Mouse (Mus musculus) thymus, adult 2 months (tissue): ENCODE measurements around the gene Kmt2a. TPM values are rescaled to one million over a fixed set of nuclear protein-coding genes. Genes with fewer than 3 reads are reported as not detected.
A peak's percentile ranks its signal among the peaks of the same experiment; 100 is the strongest.

Source experiments
- DNase-seq: peaks from one replicate; pipeline ENCODE4 v3.0.0; 2021
- H3K27ac ChIP-seq: fragments of 200-500 bp; 2 replicates; pipeline ENCODE4 v1.5.1; 2012; ENCODE audit warnings: low read length, control low read depth; ENCODE audit not compliant: control insufficient read depth, insufficient read depth
- H3K27me3 ChIP-seq: fragments of 200-500 bp; 2 replicates; pipeline ENCODE4 v1.6.1; 2012; ENCODE audit warnings: mild to moderate bottlenecking, low read length, moderate library complexity, mixed read lengths; ENCODE audit not compliant: control insufficient read depth, insufficient read depth
- H3K36me3 ChIP-seq: fragments of 200-500 bp; 2 replicates; pipeline ENCODE4 v1.6.1; 2012; ENCODE audit warnings: mild to moderate bottlenecking, low read length, moderate library complexity; ENCODE audit not compliant: control insufficient read depth, insufficient read depth
- H3K4me1 ChIP-seq: fragments of 200-500 bp; replicated peaks from 2 replicates; pipeline ENCODE4 v1.6.1; 2012; ENCODE audit warnings: low read length; ENCODE audit not compliant: control insufficient read depth, insufficient read depth
- H3K4me3 ChIP-seq: fragments of 200-500 bp; 2 replicates; pipeline ENCODE4 v1.5.1; 2012; ENCODE audit warnings: mild to moderate bottlenecking, low read length, control low read depth, moderate library complexity; ENCODE audit not compliant: control insufficient read depth, insufficient read depth
- CTCF ChIP-seq: fragments of 200-500 bp; IDR thresholded peaks from 2 replicates; pipeline ENCODE4 v1.5.1; 2012; ENCODE audit warnings: mild to moderate bottlenecking, control low read depth, low read length, moderate library complexity, borderline replicate concordance; ENCODE audit not compliant: control insufficient read depth, poor library complexity, insufficient read depth; ENCODE audit errors: extremely low read depth
- POLR2A ChIP-seq: fragments of 200-500 bp; IDR thresholded peaks from 2 replicates; pipeline ENCODE4 v1.6.1; 2012; ENCODE audit warnings: mild to moderate bottlenecking, low read length, control low read depth, moderate library complexity; ENCODE audit not compliant: control insufficient read depth, poor library complexity, insufficient read depth; ENCODE audit errors: extremely low read depth
- WGBS: fragments of 180-500 bp; shearing (Covaris S2); methylation state at CpG from one replicate; pipeline ENCODE4 v1.1.7; 2018; 5-methylcytosine and 5-hydroxymethylcytosine counted together
- polyA plus RNA-seq: library from polyadenylated mRNA; depleted of rRNA; stranded (reverse); fragments of >200 nt; gene quantifications from 2 replicates; pipeline ENCODE4 v1.2.3, GENCODE M21; 2012

The Kmt2a gene
- polyA plus RNA-seq, 1 experiment = 71.4 TPM

DNA sequence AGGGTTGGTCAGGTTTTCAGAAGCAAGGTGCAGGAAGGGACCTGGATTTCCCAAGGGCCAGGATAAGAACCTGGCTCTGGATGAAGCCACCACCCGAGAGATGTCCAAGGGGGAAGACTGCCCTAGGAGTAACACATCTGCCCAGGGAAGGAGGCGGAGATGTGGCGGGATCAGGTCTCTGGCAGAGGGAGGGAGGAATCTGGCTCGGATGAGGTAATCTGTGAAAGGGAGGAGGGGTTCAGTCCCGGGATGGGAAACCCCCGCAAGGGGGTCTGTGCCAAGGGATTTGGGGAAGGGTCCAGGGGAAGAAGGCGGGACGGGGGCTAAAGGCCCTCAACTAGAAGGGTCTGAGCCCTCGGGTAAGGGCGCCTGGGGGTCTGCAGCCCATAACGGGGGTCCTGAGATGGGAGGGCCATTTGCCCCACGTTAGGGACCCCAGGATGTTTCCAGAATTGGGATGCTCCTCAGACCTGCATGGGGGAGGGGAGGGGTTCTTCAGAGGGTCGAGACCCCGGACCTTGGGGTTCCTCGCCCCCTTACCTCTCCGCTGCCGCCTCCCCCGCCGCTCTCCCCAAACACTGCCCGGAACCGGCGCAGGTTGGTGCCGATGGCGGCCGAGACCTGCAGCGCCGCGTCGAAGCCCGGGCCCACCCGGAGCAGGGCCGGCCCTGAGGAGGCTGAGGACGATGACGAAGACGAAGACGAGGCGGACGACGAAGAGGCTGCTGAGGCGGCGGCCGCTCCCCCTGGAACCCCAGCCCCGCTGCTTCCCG is 601 bp downstream of the Kmt2a start:
- WGBS = under 1% methylated on average over 39 of the region's 44 CpGs
- H3K27ac ChIP-seq = peak overlapping the region; percentile 91
- DNase-seq = peak; percentile 40
- peaks cover 22% of the 10 kb centered on the region for H3K4me1 ChIP-seq
- TF ChIP-seq POLR2A = 0 out of 2 replicates have a peak, but pooled peaks have one; percentile 2
- peak; percentile 33; the same call in 1 of the 2 replicates for TF ChIP-seq CTCF
- H3K4me3 ChIP-seq = peak overlapping the region; percentile 94
- H3K36me3 ChIP-seq = no peaks in the 10 kb centered on the region; the same call in 1 of the 2 replicates
- H3K27me3 ChIP-seq = no peaks in the 10 kb centered on the region

DNA sequence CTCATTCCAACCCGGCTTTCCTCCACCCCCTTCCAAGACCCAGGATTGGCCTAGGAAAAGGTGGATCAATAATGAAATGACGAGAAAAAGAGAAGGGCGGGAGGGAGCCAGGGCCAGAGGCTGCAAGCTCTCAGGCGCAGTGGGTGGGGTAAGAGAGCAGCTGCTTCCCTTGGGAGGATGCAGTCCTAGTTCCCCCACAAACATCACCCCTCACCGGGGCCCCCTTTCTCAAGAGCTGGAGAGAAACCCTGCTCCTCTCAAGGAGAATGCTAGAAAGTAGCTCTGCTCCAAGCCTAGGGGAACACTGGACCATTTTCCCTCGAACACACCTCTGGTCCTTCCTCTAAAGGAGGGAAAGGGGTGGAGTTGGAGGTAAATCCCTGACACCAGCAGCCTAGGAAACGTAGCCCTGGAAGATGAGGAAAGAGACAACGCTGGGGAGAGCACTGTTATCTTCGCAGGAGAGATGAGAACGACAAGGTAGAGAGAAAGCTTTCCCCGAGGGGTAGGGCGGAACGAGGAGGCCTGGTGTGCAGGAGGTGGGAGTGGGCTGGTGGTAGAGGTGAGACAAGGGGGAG is 1.3 kb downstream of the Kmt2a start:
- DNase-seq = peak; percentile 55
- Histone ChIP-seq H3K36me3 (no peaks in the 10 kb centered on the region; the same call in 1 of the 2 replicates), H3K27ac (peak overlapping the region; percentile 91), H3K4me3 (peak overlapping the region; percentile 94), H3K4me1 (peaks cover 24% of the 10 kb centered on the region), H3K27me3 (no peaks in the 10 kb centered on the region)
- TF ChIP-seq POLR2A = no peak
- under 1% methylated on average over 13 of the region's 13 CpGs for WGBS

DNA sequence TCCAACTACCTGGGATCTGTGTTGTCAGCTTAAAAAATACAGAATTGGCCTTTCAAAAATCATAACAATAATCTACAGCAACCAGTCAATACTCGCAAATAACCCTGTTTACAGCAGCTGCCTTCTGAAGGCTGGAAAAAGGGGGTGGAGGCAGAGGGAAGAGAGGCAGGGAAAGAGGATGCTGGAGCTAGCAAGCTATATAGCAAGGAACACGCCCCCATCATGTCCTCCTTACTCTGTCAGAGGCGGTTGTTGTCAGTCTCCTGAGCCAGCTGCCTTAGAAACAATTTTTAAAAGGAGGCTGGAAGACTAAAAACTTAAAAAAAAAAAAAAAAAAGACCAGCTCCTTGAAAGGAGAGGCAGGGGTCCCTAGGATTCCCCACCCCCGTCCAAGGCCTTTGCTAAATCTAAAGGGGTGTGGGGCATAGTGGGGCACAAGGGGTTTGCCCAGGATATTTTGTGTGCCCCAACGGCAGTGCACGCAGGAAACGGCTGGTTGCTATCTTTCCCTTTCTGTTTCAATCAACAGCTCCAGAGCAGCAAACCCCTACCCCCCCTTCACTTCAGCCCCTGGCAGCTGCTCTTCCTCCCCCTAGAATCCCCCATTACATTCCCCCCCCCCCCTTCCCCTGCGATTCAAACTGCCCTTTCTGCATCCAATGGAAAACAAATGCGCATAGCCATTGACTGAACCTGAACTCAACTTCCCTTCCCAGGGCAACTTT is 2.2 kb downstream of the Kmt2a start:
- peak overlapping the region; percentile 94 for H3K4me3 ChIP-seq
- H3K36me3 ChIP-seq = no peaks in the 10 kb centered on the region; the same call in 1 of the 2 replicates
- peaks cover 24% of the 10 kb centered on the region for H3K4me1 ChIP-seq
- H3K27me3 ChIP-seq = no peaks in the 10 kb centered on the region
- H3K27ac ChIP-seq = peak overlapping the region; percentile 91
- TF ChIP-seq POLR2A (no peak), CTCF (no peak)
- DNase-seq = peak; percentile 50
- 3% methylated on average over 9 of the region's 9 CpGs for WGBS

DNA sequence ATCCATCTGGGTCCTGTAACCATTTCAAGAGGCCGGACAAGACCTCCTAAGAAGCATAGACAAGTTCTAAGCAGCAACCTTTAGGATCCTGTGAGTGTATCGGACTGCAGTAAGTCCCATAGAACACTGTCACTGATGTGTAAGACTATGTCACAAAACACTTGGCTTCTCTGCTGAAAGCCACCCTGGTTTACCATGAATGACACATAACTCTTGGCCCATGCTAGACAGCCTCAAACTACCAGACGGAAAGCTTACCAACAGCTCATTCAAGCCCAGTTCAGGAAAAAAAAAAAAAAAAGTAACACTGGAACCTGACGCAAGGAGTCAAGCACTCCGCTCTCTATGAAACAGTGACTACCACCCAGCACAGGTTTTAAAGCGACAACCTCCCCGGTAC is 3.4 kb downstream of the Kmt2a start:
- no peaks in the 10 kb centered on the region for H3K27me3 ChIP-seq
- no peak for TF ChIP-seq CTCF
- DNase-seq = no peak
- peaks cover 20% of the 10 kb centered on the region for H3K4me1 ChIP-seq
- no peaks in the 10 kb centered on the region; the same call in 1 of the 2 replicates for H3K36me3 ChIP-seq
- no peak overlapping the region for H3K27ac ChIP-seq
- no peak overlapping the region for H3K4me3 ChIP-seq
- 94% methylated on average over 7 of the region's 7 CpGs for WGBS

DNA sequence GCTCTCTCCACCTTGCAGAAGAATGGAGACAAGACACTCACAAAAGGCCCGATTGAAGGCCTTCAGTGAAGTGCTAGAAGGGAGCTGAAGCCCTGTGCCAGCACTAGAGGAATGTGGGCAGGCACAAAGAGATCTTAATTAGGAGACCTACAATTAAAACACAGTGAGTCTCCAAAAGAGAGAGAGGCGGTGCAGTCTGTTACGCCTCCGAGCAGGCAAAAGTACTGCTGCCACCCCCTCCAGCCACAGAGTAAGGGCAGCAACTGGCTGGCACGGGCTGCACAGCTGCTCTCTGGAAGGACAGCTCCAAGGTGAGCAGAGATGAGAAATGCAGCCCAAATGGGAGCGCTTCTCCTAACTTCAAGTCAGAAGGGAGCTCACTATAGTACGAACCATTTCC is 5.6 kb downstream of the Kmt2a start:
- TF ChIP-seq POLR2A (no peak), CTCF (no peak)
- H3K27me3 ChIP-seq = no peaks in the 10 kb centered on the region
- H3K4me1 ChIP-seq = peaks cover 16% of the 10 kb centered on the region
- no peak for DNase-seq
- WGBS = 54% methylated on average over 7 of the region's 7 CpGs
- H3K36me3 ChIP-seq = no peaks in the 10 kb centered on the region; the same call in 1 of the 2 replicates
- no peak overlapping the region for H3K27ac ChIP-seq
- no peak overlapping the region for H3K4me3 ChIP-seq

DNA sequence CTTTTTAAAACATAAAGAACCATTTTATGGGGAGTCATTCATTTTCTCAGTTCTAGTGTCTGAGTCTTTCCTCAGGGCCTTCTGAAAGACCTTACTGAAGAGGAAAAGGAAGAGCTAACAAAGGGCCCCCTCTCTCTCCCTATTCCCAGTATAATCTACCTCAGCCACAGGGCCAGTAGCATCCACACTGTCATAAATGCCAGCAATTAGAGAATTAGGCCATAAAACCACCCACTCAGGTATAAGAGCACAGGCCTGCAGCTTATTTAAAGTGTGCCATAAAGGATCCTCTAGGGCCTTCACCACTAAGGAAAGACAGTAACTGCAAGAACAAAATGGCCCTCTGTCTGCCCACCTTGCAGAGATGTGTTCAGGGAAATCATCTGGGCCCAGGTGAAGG is 6.9 kb downstream of the Kmt2a start:
- H3K27ac ChIP-seq = no peak overlapping the region
- H3K36me3 ChIP-seq = no peaks in the 10 kb centered on the region; the same call in 1 of the 2 replicates
- H3K4me3 ChIP-seq = no peak overlapping the region
- no peaks in the 10 kb centered on the region for H3K27me3 ChIP-seq
- peaks cover 12% of the 10 kb centered on the region for H3K4me1 ChIP-seq
- no peak for TF ChIP-seq CTCF
- TF ChIP-seq POLR2A = no peak
- no peak for DNase-seq

DNA sequence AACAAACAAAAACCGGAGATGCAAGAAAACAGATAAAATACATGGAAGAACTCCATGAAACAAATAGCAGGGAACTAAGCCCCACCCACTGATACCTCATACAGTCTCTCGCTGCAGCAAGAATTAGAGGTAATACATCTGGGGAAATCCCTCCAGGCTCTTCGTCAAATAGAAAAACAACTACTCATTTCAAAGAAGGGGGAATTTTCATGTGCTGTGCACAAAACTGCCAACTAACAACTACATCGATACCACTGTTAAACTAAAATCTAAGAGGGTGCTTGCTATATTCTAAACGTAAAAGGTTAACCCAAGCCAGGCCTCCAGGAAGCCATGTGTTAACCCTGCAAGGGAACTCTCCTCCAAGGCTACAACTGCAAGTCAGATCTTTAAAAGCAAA is 7.4 kb downstream of the Kmt2a start:
- Histone ChIP-seq H3K4me3 (no peak overlapping the region), H3K27ac (no peak overlapping the region), H3K36me3 (no peaks in the 10 kb centered on the region; the same call in 1 of the 2 replicates), H3K4me1 (peaks cover 10% of the 10 kb centered on the region), H3K27me3 (no peaks in the 10 kb centered on the region)
- DNase-seq = no peak
- 65% methylated on average over 5 of the region's 5 CpGs for WGBS
- no peak for TF ChIP-seq CTCF
- TF ChIP-seq POLR2A = no peak
